Mouse (Mus musculus): ENCODE results near the gene Gcgr. TPM values are rescaled to one million over a fixed set of nuclear protein-coding genes. Genes with fewer than 3 reads are reported as not detected.

The Gcgr gene
- total and polyA plus RNA-seq, 2 experiments from 2014 or later = 0.17 to 0.60 TPM

GRCm38 (mm10) chr11:120493351-120493750 is 37.1 kb upstream of the Gcgr start:
- no peak for ATAC-seq (ENCODE audit: low FRiP score)
- TF ChIP-seq CTCF (IDR thresholded peaks at IDR 0.05) = no peak
- H3K36me3 ChIP-seq (ENCODE audit: insufficient read depth, low read length) = peaks cover 38% of the 10 kb centered on the region
- H3K4me2 ChIP-seq (ENCODE audit: low read depth, low read length, poor library complexity, severe bottlenecking) = peak overlapping the region; percentile 74
- H3K9ac ChIP-seq (replicated peaks; ENCODE audit: low read length, poor library complexity, severe bottlenecking) = peak overlapping the region; percentile 46; the same call in 1 of the 2 replicates
- H3K9me3 ChIP-seq (ENCODE audit: low read length) = no peaks in the 10 kb centered on the region
- no peak overlapping the region for H3K27ac ChIP-seq (ENCODE audit: low read depth, low read length)
- H3K4me1 ChIP-seq (ENCODE audit: insufficient read depth, low read length) = peaks cover 18% of the 10 kb centered on the region
- DNase-seq (ENCODE audit: low spot score) = no peak
- peak overlapping the region; percentile 66 for H3K4me3 ChIP-seq (ENCODE audit: low read depth, low read length)
- no peaks in the 10 kb centered on the region for H3K27me3 ChIP-seq (ENCODE audit: insufficient read depth, low read length)
- WGBS = 45% methylated on average over 3 of the region's 3 CpGs

GRCm38 (mm10) chr11:120493911-120494310 is 36.6 kb upstream of the Gcgr start:
- DNase-seq (ENCODE audit: low spot score) (no peak), ATAC-seq (ENCODE audit: low FRiP score) (no peak)
- H3K36me3 ChIP-seq (ENCODE audit: insufficient read depth, low read length) = peaks cover 38% of the 10 kb centered on the region
- no peak overlapping the region for H3K27ac ChIP-seq (ENCODE audit: low read depth, low read length)
- no peaks in the 10 kb centered on the region for H3K27me3 ChIP-seq (ENCODE audit: insufficient read depth, low read length)
- H3K9me3 ChIP-seq (ENCODE audit: low read length) = no peaks in the 10 kb centered on the region
- H3K4me3 ChIP-seq (ENCODE audit: low read depth, low read length) = no peak overlapping the region
- 0 out of 2 replicates have a peak overlapping the region, but pooled peaks have one; percentile 24 for H3K9ac ChIP-seq (replicated peaks; ENCODE audit: low read length, poor library complexity, severe bottlenecking)
- no peak overlapping the region for H3K4me2 ChIP-seq (ENCODE audit: low read depth, low read length, poor library complexity, severe bottlenecking)
- no peak for TF ChIP-seq CTCF (IDR thresholded peaks at IDR 0.05)
- peaks cover 18% of the 10 kb centered on the region for H3K4me1 ChIP-seq (ENCODE audit: insufficient read depth, low read length)
- WGBS = 93% methylated on average over 3 of the region's 3 CpGs

GRCm38 (mm10) chr11:120497436-120497835 is 33.1 kb upstream of the Gcgr start:
- Histone ChIP-seq H3K27ac (ENCODE audit: low read depth, low read length) (no peak overlapping the region), H3K4me1 (ENCODE audit: insufficient read depth, low read length) (peaks cover 8% of the 10 kb centered on the region), H3K9me3 (ENCODE audit: low read length) (no peaks in the 10 kb centered on the region), H3K4me2 (ENCODE audit: low read depth, low read length, poor library complexity, severe bottlenecking) (no peak overlapping the region), H3K9ac (replicated peaks; ENCODE audit: low read length, poor library complexity, severe bottlenecking) (no peak overlapping the region), H3K4me3 (ENCODE audit: low read depth, low read length) (no peak overlapping the region), H3K27me3 (ENCODE audit: insufficient read depth, low read length) (no peaks in the 10 kb centered on the region), H3K36me3 (ENCODE audit: insufficient read depth, low read length) (peaks cover 39% of the 10 kb centered on the region)
- ATAC-seq (ENCODE audit: low FRiP score) (no peak), DNase-seq (ENCODE audit: low spot score) (no peak)
- WGBS = 93% methylated on average over 3 of the region's 3 CpGs
- TF ChIP-seq CTCF (IDR thresholded peaks at IDR 0.05) = no peak

- ATAC-seq (ENCODE audit: low FRiP score) (no peak), DNase-seq (ENCODE audit: low spot score) (no peak)
- Histone ChIP-seq H3K4me3 (ENCODE audit: low read depth, low read length) (no peak overlapping the region), H3K36me3 (ENCODE audit: insufficient read depth, low read length) (peaks cover 39% of the 10 kb centered on the region), H3K27me3 (ENCODE audit: insufficient read depth, low read length) (no peaks in the 10 kb centered on the region), H3K9ac (replicated peaks; ENCODE audit: low read length, poor library complexity, severe bottlenecking) (no peak overlapping the region), H3K27ac (ENCODE audit: low read depth, low read length) (no peak overlapping the region), H3K9me3 (ENCODE audit: low read length) (no peaks in the 10 kb centered on the region), H3K4me1 (ENCODE audit: insufficient read depth, low read length) (peaks cover 3% of the 10 kb centered on the region), H3K4me2 (ENCODE audit: low read depth, low read length, poor library complexity, severe bottlenecking) (no peak overlapping the region)
- 97% methylated on average over 12 of the region's 12 CpGs for WGBS
- no peak for TF ChIP-seq CTCF (IDR thresholded peaks at IDR 0.05)
Measured at GRCm38 (mm10) chr11:120498226-120498625, 32.3 kb upstream of the Gcgr start.

- Histone ChIP-seq H3K4me3 (ENCODE audit: low read depth, low read length) (no peak overlapping the region), H3K27me3 (ENCODE audit: insufficient read depth, low read length) (no peaks in the 10 kb centered on the region), H3K9me3 (ENCODE audit: low read length) (no peaks in the 10 kb centered on the region), H3K4me1 (ENCODE audit: insufficient read depth, low read length) (no peaks in the 10 kb centered on the region), H3K9ac (replicated peaks; ENCODE audit: low read length, poor library complexity, severe bottlenecking) (no peak overlapping the region), H3K27ac (ENCODE audit: low read depth, low read length) (no peak overlapping the region), H3K36me3 (ENCODE audit: insufficient read depth, low read length) (peaks cover 39% of the 10 kb centered on the region), H3K4me2 (ENCODE audit: low read depth, low read length, poor library complexity, severe bottlenecking) (no peak overlapping the region)
- no peak for TF ChIP-seq CTCF (IDR thresholded peaks at IDR 0.05)
- DNase-seq (ENCODE audit: low spot score) (no peak), ATAC-seq (ENCODE audit: low FRiP score) (no peak)
- WGBS = 91% methylated on average over 5 of the region's 5 CpGs
Measured at GRCm38 (mm10) chr11:120498891-120499290, 31.6 kb upstream of the Gcgr start.

GRCm38 (mm10) chr11:120499894-120500293 is 30.6 kb upstream of the Gcgr start:
- no peak for TF ChIP-seq CTCF (IDR thresholded peaks at IDR 0.05)
- no peaks in the 10 kb centered on the region for H3K9me3 ChIP-seq (ENCODE audit: low read length)
- no peaks in the 10 kb centered on the region for H3K27me3 ChIP-seq (ENCODE audit: insufficient read depth, low read length)
- peaks cover 39% of the 10 kb centered on the region for H3K36me3 ChIP-seq (ENCODE audit: insufficient read depth, low read length)
- WGBS = 90% methylated on average over 6 of the region's 6 CpGs
- no peak overlapping the region for H3K4me3 ChIP-seq (ENCODE audit: low read depth, low read length)
- no peak overlapping the region for H3K4me2 ChIP-seq (ENCODE audit: low read depth, low read length, poor library complexity, severe bottlenecking)
- H3K9ac ChIP-seq (replicated peaks; ENCODE audit: low read length, poor library complexity, severe bottlenecking) = no peak overlapping the region
- no peaks in the 10 kb centered on the region for H3K4me1 ChIP-seq (ENCODE audit: insufficient read depth, low read length)
- no peak for DNase-seq (ENCODE audit: low spot score)
- no peak overlapping the region for H3K27ac ChIP-seq (ENCODE audit: low read depth, low read length)
- no peak for ATAC-seq (ENCODE audit: low FRiP score)
